Mouse (Mus musculus) activated CD4-positive, CD25-positive, alpha-beta regulatory T cell, adult 4 months (primary cell): ENCODE results near the gene Slc25a44. TPM values are rescaled to one million over a fixed set of nuclear protein-coding genes. Genes with fewer than 3 reads are reported as not detected.
"Not testable (repeated sequence)": the region's sequence is repeated elsewhere in the genome, so short reads cannot be mapped to it uniquely, and the experiment has no call there.

Experiments used
- ATAC-seq: one replicate; pipeline ENCODE4 v1.8.0; 2017
- polyA plus RNA-seq, 2 experiments: library from polyadenylated mRNA; unstranded; fragments of 100-300 nt; shearing (Covaris generic); gene quantifications; one replicate each; pipeline ENCODE4 v1.2.1; 2017

The Slc25a44 gene
- polyA plus RNA-seq, 2 experiments from 2014 or later = 12.8 to 16.7 TPM

DNA sequence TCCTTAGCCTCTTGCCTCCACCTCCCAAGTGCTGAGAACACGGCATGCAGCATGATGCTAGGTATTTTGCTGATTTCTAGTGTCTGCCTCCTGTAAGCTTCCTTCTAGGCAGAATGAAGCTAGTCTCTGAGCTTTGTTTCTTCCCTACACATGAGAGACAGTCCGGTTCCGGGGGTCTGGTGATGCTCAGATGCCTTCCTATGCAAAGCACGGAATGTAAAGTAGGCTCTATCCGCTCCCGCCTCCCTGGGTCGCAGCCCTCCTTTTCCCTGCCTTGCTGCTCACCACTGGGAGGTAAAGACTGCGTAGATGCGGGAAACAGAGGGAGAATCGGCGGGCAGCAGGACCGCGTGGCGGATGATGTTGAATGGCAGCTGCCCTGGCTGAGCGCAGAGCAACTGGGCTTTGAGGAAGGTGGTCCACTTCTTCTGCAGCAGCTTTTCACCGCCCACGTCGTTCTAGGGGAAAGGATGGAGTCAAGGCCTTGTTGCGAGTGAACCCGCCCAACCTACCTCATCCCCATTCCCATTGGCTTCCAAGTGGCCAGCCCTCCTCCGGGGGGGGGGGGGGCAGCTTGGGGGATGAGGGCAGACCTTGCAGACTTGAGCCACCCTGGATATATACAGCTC, 24.6 kb upstream of the Slc25a44 start:
- no peak for ATAC-seq

DNA sequence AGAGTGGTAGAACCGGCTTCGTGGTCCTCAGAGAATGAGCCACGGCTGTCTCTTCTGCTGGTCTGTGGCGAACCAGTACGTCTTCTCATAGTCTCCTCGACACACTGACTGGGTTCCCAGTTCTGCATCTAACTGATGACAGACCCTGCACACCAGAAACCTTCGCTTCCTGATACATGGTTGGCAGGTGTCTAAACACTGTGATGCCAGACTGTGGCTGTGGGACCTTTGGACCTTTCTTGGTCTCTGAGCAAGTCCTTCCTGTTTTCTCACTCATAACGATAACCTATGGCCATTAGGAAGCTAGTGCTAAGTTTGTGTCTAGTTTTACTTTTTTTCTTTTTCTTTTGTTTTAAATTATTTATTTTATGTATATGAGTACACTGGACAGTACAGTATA, 23.5 kb upstream of the Slc25a44 start:
- no peak for ATAC-seq

DNA sequence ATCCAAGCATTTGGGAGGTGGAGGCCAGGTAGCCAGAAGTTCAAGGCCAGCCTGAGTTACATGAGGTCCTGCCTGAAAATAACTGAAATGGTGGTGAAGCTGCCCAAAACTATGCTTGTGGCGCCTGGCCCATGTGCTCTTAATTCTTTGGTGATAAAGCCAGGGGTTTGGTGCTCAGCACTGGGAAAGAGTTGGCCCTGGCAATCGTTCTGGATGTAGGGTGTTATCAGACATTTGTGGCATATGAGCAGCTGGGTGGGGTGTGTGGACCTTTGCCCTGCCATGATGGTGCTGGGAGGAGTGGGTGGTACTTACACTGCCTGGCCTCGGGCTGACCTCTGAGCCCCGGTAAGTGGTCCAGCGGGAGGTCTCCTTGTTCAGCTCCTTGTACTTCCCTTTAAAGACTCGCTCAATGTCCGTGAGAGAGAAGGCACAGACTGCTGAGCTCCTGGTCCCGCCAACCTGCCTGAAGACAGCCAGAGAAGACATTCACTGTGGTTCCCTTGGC, 22.8 kb upstream of the Slc25a44 start:
- ATAC-seq = no peak

DNA sequence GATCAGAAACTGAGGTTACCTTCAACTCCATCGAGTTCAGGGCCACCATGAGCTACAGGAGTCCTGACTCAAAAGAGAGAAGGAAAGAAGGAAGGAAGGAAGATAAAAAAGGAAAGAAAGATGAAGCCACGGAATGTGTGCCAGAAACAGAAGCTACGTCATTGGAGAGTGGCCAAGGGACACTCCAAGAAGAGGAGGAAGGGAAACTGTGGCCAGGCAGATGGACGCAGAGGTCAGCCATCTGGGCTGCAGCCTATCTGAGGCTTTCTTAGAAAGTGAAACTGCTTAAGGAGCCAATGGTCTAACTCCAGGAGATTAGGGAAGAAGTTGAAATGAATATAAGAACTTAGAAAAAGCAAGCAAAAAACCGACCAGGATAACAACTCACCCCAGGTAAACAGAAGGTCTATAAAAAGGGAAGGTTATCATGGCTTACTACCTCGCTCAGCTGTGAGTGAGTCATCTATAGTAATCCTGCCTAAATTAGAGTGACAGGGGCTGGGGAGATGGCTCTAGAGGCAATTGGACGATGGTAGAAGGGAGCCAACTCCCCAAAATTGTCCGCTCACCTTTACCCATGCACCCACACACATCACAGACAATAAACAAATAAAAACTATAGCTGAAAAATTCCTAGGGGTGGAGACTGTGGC, 21.7 kb upstream of the Slc25a44 start:
- no peak for ATAC-seq

DNA sequence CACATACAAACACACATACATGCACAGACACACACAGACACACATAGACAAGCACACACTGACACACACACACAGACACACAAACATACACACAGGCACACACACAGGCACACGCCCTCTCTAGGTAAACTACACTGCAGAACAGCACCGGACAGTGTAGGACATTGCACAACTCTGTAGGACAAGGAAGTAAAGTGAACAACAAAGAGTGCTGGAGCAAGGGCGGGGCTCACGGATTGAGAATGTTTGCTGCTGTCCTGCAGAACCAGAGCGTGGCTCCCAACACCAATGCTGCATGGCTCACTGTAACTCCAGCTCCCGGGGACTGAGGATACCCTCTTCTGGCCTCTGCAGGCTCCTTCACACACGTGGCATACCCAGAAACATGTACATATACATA, 17.9 kb upstream of the Slc25a44 start:
- no peak for ATAC-seq

DNA sequence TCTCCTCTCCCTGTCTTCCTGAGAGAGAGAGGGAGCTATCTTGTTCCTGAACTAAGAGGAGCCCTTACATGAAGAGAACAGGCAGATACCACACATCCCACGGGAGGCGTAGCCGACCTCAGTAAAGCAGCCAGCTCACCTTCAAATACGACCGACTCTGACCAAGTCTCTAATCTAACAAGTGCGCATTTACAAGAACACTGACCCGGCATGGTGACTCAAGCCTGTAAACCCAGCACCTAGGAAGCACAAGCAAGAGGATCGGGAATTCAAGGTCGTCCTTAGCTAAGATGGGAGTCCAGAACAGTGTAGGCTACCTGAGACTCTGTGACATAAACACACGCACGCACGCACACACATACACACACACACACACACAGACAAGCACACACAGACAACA, 17.5 kb upstream of the Slc25a44 start:
- no peak for ATAC-seq

DNA sequence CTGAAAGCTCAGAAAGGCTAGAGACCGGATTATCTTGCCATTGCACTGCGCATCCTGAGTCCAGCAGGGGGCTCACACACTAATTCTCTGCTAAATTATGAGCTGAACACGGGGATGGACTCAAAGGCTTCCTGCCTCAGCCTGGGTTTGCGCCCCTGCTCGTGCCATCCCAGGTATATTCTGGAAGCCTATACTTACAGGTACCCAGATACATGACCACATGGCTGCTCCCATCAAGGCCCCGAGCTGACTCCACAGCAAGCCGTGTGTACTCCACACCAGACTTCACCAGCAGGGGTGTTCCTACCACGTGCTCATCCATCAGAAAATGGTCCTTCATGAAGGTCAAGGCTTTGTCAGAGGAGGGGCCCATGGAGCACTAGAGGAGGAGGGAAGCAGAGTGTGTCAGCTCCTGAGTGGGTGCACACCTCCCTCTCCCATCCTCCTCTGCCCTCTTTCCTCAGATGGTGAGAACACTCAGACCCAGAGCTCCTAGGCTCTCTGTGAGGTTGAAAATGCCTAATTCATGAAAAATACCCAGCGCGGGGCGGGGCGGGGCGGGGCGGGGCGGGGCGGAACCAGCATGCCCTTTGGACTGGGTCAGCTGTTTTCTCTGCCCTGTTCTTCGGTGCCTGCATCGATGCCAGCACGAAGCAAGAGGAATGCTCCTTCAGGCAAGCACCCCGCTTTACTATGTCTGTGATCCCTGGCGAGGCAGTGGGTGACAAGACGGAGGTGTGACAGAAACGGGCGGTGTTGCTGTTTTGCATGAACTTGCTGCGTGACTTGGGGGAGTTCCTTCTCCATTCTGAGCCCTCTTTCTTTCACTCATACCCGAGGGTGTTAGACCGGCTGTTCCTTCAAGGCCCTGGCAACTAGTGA, 15.8 kb upstream of the Slc25a44 start:
- ATAC-seq = peak; percentile 43

DNA sequence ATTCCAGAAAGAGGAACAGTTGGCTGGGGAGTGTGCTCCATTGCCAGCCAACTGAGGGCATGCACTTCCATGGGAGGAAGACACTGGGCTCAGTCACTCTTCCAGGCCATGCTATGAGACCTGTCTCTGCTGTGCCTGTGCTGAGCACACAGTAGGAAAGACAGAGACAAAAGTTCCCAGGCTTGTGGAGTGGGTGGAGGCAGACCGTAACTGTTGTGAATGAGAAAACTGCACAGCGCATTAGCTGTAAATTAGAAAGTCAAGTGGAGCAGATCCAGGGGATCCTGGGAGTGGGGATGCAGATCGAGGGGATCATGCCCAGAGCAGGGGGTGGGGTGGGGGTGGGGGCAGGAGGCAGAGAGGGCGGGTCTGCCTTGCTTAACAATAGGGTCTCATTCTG, 14.6 kb upstream of the Slc25a44 start:
- ATAC-seq = no peak

DNA sequence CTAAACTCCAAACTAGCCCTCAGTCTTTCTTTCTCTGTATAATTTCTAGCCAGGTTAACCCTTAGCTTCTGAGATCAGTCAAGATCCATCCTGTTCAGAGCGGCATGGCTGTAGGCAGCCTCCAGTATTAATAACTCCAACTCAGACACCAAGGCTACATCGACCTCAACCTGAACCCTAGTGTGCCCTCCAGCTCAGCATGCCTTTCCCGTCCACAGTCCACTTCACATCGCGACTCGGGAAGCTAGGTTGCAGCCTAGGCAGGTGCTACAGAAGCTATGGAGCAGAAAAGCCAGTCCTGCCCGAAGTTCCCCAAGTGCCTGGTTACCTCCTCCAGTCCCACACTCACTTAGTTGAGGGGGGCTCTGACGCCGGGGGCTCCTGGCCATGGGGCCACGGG, 12.5 kb upstream of the Slc25a44 start:
- no peak for ATAC-seq

DNA sequence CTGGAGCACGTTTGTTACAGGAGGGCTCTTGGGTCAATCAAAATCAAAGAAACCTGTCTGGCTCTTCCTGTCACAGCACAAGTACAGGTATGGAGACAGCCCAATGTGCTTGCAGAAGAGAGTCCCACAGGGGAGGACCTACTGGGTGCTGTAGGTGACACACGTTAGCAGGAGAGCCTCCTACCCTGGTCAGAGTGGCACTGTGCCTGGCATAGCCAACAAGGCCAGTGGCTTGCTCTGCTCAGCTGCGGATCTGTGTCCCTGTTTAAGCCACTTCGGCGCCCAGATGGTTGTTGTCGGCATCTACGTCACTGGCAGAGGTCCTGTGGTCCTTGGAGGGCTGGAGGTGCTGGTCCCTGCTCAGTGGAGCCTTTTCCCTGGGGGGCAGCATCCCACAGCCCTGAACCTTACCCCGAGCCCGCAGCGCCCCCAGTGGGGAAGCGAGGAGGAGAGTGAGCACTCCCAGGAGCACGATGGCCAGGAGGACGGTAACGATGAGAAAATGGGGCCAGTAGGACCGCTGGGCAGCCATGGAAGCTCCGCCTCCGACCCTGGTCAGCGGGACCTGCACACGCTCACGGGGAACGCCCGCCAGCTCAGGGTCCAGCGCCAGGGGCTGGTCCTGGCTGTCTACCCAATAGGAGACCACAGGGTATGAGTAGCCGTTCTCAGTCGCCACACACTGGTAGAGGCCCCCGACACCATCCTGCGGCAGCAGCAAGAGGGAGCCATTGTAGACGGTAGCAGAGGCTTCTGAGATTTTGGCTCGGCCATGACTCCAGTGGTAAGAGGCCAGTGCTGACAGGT, 11.7 kb upstream of the Slc25a44 start:
- ATAC-seq = no peak

DNA sequence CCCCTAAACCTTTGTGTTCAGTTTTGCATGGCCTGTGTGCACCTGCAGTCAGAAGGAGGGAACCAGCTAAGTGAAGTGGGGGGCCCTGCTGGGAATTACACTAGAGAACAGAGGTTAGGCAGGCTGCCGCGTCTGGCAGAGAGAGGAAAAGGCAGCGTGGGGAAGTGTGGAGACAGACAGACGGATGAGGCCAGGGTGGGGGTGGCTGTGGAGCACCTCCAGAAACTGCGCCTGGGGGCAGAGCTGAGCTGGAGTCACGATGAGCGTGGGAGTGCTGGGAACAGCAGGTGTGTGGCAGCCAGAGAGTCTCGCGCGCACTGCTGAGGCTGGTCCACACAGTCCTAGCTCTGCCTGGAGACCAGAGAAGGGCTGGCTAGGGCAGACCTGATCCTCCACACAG, 10.6 kb upstream of the Slc25a44 start:
- no peak for ATAC-seq

DNA sequence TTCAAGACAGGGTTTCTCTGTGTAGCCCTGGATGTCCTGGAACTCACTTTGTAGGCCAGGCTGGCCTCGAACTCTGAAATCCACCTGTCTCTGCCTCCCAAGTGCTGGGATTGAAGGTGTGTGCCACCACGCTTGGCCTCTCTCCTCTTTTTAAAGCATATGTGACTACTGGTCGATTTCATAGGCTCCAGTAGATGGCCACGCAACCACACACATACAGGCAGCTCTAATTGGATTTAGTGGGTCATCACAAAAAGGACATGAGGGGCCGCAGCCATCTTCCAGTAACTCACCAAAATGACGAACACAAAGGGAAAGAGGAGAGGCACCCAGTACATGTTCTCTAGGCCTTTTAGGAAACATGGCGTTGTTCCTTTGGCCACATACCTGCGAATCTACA, 3.7 kb upstream of the Slc25a44 start:
- ATAC-seq = not testable (repeated sequence)

DNA sequence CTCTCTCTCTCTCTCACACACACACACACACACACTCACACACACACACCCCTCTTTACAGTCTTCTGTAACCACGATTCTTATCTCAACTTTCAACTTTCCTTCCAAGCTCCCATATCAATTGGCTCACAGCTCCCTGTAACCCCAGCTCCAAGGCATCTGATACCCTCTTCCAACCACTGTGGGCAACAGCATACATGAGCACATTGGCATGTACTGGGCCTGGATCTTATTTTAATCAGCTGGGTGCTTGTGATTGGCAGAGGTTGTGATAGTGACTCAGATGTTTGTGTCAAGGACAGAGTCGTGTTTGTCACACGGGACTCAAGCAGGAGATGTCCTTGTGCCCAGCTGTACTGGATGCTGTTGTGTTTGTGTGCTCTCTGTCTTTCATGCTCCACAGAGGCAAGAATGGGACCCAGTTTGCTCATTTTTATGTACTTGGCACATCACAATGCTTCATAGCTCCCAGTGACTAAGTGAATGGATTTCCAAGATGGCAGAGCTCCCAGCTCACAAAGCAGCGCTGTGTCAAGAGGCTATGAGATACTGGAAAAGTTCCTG, 2.5 kb upstream of the Slc25a44 start:
- ATAC-seq = no peak

DNA sequence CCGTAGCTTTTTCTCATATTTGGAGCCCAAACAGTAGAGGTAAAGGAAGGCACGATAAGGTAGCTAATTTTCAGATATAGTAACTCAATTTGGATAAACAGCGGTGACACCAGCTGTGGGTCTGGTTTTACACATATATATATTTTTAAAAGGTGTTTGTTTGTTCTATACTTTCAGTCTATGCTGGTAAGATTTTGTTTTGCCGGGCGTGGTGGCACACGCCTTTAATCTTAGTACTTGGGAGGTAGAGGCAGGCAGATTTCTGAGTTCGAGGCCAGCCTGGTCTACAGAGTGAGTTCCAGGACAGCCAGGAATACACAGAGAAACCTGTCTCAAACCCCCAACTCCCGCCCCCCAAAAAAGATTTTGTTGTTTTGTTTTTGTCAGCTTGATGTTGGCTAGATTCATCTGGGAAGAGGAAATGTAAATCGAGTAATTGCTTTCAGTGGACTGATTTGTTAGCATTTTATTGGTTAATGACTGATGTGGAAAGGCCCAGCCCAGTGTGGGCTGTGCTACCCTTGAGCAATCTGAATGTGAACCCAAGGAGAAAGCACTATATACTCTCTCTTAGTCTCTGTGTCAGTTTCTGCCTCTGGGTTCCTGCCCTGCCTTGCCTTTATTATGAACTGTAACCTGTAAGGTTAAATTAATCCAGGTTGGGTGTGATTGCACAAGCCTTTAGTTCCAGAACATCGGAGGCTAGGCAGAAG, 925 bp upstream of the Slc25a44 start:
- ATAC-seq = no peak

DNA sequence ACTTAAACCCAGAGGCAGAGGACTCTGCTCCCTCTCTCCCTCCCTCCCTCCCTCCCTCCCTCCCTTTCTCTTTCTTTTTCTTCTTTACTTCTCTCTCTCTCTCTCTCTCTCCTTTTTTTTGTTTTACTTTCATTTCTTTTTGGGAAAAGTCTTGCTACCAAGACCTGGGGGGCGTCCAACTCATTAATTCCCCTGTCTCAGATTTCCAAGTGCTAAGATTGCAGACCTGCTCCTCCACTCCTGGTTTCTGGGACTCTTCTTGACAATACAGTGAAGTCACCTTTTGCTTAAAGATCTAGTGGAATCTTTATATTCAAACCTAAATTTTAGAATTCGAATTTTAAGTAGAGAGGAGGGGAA, 371 bp upstream of the Slc25a44 start:
- ATAC-seq = no peak

DNA sequence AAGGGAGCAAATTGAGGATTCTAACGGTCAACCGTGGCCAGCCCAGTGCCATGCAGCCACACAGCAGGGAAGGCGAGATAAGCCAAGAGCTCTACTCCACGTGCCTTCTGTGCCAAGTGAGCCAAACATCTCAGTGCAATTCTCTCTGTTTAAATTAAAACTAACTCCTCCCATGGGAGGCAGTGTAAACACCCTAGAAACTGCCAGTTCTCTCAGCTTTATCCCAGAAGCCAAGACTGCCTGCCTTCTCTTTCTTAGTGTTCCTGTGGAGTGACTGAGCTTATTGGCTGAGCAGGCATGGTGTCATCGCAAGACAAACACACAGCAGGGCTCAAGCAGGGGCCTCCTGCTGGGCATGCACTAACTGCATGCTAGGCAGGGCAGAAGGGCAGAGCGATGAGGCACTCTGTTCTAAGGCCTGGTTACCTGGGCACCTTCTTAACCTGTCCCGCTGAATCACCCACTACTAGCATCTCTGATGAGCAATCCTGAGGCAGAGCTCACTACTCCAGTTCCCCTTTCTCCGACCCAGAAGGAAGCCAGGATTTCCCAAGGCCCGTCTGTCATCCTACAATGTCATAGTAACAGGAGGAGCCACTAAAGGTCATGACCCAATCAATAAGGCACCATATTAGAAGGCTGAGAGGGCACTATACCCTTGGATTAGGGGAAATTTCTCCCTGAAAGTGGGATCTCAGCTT, 2.8 kb downstream of the Slc25a44 start:
- no peak for ATAC-seq

DNA sequence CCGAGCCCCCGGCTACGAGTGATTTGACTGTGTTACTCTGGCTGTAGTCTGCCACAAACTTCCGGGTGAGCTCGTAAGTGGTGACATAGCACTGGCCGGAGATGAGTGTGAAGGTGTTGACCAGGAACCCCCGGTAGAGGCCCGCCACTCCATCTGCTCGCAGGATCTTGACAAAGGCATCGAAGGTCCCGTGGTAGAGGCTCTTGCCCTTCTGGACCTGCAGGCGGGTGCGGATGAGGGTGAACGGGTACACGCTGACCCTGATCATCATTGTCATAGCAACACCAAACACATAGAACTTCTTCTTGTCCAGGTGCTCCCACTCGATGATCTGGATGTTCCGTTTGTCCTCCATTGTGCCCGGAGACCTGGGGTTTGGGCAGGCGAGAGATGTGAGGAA, 4.2 kb downstream of the Slc25a44 start:
- ATAC-seq = no peak

DNA sequence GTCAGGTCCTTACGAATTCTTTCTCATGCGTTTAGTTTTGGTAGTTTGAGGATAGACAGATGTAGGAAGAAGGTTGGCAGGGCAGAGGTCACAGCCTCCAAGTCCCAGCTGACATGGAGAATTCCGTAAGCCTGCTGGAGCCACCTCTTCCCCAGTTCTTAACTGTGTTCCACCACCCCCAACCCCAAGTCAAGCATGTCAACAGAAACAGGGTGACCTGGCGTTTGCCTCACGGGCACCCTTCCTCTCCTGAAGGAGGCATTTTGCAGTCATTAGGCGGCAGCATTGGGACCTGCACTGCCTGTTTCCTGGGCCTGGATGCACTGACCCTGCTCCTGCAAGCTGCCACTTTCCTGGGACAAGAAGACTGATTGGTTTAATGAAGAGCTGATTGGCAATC, 6.9 kb downstream of the Slc25a44 start:
- ATAC-seq = no peak

DNA sequence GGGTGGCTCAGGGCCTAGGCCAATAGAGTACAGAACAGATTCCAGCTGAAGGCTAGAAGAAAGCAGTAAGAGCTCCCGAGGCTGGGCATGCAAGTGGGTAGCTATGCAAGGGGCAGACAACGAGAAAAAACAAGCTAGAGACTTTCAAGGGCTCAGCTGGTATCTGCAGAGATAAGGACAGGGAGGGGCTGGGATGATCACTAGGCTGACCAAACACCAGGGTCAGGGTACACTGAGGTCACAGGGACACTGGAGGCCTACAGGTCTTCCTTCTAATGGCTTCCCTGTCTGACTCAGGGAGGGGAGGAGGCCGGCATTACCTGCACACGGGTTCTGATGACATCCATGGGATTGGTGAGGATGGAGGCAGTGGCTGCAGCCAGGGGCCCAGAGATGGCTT, 9.3 kb downstream of the Slc25a44 start:
- ATAC-seq = no peak

DNA sequence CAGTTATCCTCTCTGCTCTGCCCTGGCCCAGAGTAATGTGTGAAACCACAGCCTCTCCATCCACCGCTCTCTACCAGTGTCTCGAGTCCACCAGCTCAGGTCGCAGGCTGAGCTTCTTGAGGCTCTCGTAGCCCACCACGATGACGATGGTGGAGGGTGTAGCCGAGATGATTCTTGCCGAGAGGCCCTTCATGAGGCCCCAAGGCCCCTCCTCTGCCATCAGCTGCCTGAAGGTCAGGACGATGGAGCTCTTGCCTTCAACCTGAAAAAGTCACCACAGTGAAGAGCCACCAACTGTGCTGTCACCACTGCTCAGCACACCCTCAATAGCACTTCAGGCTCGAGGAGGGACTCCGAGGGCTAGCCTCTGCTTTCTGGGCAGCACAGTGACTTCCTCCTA, 12.3 kb downstream of the Slc25a44 start:
- ATAC-seq = no peak

DNA sequence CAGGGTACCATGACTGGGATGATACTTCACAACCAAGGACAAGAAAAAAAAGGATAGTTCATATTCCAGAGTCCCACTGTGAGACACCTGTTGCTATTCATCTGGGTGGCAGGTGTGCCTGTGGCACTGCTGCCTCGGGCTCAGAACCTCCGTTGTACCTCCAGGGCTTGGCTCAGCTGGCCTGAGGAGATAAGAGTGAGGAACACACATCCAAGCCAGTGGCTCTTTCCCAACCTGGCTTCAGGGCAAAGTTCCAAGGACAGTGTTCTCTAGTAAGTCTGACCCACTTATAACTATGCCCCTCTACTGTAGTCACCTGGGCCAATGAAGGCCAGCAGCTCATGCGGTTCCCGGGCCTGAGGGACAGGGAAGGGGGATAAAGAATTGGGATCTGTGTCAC, 13.3 kb downstream of the Slc25a44 start:
- no peak for ATAC-seq
